Mouse (Mus musculus): ENCODE data around the gene Phf2. TPM values are rescaled to one million over a fixed set of nuclear protein-coding genes. Genes with fewer than 3 reads are reported as not detected.

Gene Phf2
- polyA plus RNA-seq, 1 experiment, result 3.1 TPM

GRCm38 (mm10) chr13:48864673-48865356 lies 6.1 kb downstream of the Phf2 start:
- Histone ChIP-seq H3K9me3 (ENCODE audit: control insufficient read depth, low read length) (no peaks in the 10 kb centered on the region), H3K36me3 (ENCODE audit: control insufficient read depth) (peaks cover 8% of the 10 kb centered on the region), H3K4me1 (ENCODE audit: control insufficient read depth) (peaks cover 32% of the 10 kb centered on the region), H3K4me3 (replicated peaks) (no peak overlapping the region), H3K27me3 (ENCODE audit: control insufficient read depth) (no peaks in the 10 kb centered on the region)
- TF ChIP-seq GATA1 (IDR thresholded peaks at IDR 0.05; ENCODE audit: low read length), result no peak
- no peak for TF ChIP-seq TAL1 (IDR thresholded peaks at IDR 0.05; ENCODE audit: low read length)

- Histone ChIP-seq H3K27me3 (ENCODE audit: control insufficient read depth) (no peaks in the 10 kb centered on the region), H3K4me3 (replicated peaks) (no peak overlapping the region), H3K4me1 (ENCODE audit: control insufficient read depth) (peaks cover 24% of the 10 kb centered on the region), H3K36me3 (ENCODE audit: control insufficient read depth) (peaks cover 12% of the 10 kb centered on the region), H3K9me3 (ENCODE audit: control insufficient read depth, low read length) (no peaks in the 10 kb centered on the region)
- TF ChIP-seq TAL1 (IDR thresholded peaks at IDR 0.05; ENCODE audit: low read length) (no peak), GATA1 (IDR thresholded peaks at IDR 0.05; ENCODE audit: low read length) (no peak)
These were observed 7.4 kb downstream of the Phf2 start for GRCm38 (mm10) chr13:48863556-48863955.

DNA sequence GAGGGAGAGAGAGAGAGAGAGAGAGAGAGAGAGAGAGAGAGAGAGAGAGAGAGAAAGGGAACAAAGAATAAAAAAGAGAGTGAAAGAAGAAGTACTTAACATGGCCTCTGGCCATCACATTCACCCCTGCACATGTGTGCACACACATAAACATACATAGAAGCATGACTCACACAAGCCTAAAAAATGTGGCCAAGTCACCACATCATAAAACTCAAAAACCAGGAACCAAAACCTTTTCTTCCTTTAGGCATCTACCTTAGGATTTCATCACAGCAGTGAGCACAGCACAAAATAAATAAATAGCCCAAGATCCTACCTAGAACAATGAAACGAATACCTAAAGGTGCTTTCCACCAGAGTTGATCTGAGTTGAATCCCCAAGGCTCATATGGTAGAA lies 9.0 kb downstream of the Phf2 start:
- Histone ChIP-seq H3K9me3 (ENCODE audit: control insufficient read depth, low read length) (no peaks in the 10 kb centered on the region), H3K36me3 (ENCODE audit: control insufficient read depth) (peaks cover 18% of the 10 kb centered on the region), H3K4me1 (ENCODE audit: control insufficient read depth) (peaks cover 26% of the 10 kb centered on the region), H3K27me3 (ENCODE audit: control insufficient read depth) (no peaks in the 10 kb centered on the region), H3K4me3 (replicated peaks) (no peak overlapping the region)
- TF ChIP-seq TAL1 (IDR thresholded peaks at IDR 0.05; ENCODE audit: low read length) (no peak), GATA1 (IDR thresholded peaks at IDR 0.05; ENCODE audit: low read length) (no peak)

DNA sequence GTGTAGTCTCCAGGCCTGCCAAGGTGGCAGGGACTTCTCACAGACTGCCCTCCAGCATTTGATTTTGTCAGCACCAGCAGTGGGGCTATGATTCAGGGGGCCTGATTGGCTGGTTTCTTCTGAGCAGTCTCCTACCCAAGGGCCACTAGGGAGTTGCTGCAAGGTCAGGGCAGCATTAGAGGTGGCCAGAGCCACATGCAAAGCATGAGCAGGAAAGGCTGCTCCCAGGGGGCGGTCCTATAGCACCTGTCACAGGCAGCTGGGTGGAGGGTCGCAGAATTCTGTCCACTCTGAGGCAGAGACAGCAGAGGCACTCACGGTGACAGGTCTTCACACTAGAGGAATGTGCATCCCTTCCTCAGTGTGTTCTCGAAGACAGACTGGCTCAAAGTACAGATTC lies 12.1 kb downstream of the Phf2 start:
- TF ChIP-seq GATA1 (IDR thresholded peaks at IDR 0.05; ENCODE audit: low read length), result no peak
- no peak for TF ChIP-seq TAL1 (IDR thresholded peaks at IDR 0.05; ENCODE audit: low read length)
- Histone ChIP-seq H3K4me1 (ENCODE audit: control insufficient read depth) (peaks cover 27% of the 10 kb centered on the region), H3K4me3 (replicated peaks) (no peak overlapping the region), H3K27me3 (ENCODE audit: control insufficient read depth) (no peaks in the 10 kb centered on the region), H3K9me3 (ENCODE audit: control insufficient read depth, low read length) (no peaks in the 10 kb centered on the region), H3K36me3 (ENCODE audit: control insufficient read depth) (peaks cover 17% of the 10 kb centered on the region)

GRCm38 (mm10) chr13:48858054-48858453 lies 12.9 kb downstream of the Phf2 start:
- peaks cover 17% of the 10 kb centered on the region for H3K36me3 ChIP-seq (ENCODE audit: control insufficient read depth)
- H3K4me1 ChIP-seq (ENCODE audit: control insufficient read depth), result peaks cover 29% of the 10 kb centered on the region
- no peaks in the 10 kb centered on the region for H3K27me3 ChIP-seq (ENCODE audit: control insufficient read depth)
- no peak overlapping the region for H3K4me3 ChIP-seq (replicated peaks)
- TF ChIP-seq GATA1 (IDR thresholded peaks at IDR 0.05; ENCODE audit: low read length), result no peak
- no peaks in the 10 kb centered on the region for H3K9me3 ChIP-seq (ENCODE audit: control insufficient read depth, low read length)

GRCm38 (mm10) chr13:48857246-48857932 lies 13.5 kb downstream of the Phf2 start:
- Histone ChIP-seq H3K4me1 (ENCODE audit: control insufficient read depth) (peaks cover 34% of the 10 kb centered on the region), H3K9me3 (ENCODE audit: control insufficient read depth, low read length) (no peaks in the 10 kb centered on the region), H3K4me3 (replicated peaks) (no peak overlapping the region), H3K36me3 (ENCODE audit: control insufficient read depth) (peaks cover 17% of the 10 kb centered on the region), H3K27me3 (ENCODE audit: control insufficient read depth) (no peaks in the 10 kb centered on the region)
- TF ChIP-seq GATA1 (IDR thresholded peaks at IDR 0.05; ENCODE audit: low read length) (no peak), TAL1 (IDR thresholded peaks at IDR 0.05; ENCODE audit: low read length) (no peak)

DNA sequence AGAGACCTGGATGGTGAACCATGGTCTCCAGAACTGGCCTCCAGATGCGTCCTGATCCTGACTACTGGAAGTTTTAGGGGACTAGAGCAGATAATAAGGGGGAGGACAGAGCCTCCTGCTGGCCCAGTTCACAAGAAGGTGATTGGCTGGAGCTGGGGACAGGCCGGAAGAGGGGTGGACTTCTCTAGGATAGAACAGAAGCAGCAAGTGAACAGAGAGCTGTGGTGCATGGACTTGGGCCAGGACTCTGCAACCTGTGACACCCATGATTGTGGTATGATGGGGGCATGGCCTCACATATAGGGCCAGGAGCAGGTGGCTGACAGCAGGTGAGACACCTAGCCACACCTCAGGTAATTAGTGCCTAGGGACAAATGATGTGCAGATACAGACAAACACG lies 17.0 kb downstream of the Phf2 start:
- peaks cover 43% of the 10 kb centered on the region for H3K4me1 ChIP-seq (ENCODE audit: control insufficient read depth)
- no peaks in the 10 kb centered on the region for H3K27me3 ChIP-seq (ENCODE audit: control insufficient read depth)
- no peak overlapping the region for H3K4me3 ChIP-seq (replicated peaks)
- H3K36me3 ChIP-seq (ENCODE audit: control insufficient read depth), result peaks cover 18% of the 10 kb centered on the region
- TF ChIP-seq TAL1 (IDR thresholded peaks at IDR 0.05; ENCODE audit: low read length) (no peak), GATA1 (IDR thresholded peaks at IDR 0.05; ENCODE audit: low read length) (no peak)
- no peaks in the 10 kb centered on the region for H3K9me3 ChIP-seq (ENCODE audit: control insufficient read depth, low read length)

DNA sequence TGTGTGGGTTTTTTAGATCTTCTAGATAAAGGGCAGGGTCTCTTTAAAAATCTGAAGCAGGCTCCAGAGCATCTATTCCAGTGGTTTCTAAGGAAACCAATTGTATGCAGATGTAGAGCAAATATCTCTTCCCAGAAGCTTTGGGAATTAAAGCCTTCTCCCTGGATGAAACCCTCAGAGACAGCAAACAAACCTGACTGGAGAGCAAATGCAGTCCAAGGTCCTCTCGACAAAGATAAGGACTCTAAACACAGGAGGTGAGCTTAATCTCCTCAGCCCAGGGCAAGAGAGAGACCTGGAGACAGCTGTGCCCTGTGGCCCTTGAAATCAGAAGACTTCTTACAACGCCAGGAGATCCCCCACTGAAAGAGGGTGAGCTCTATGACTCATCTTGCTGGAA lies 17.4 kb downstream of the Phf2 start:
- TF ChIP-seq GATA1 (IDR thresholded peaks at IDR 0.05; ENCODE audit: low read length) (no peak), TAL1 (IDR thresholded peaks at IDR 0.05; ENCODE audit: low read length) (no peak)
- peaks cover 38% of the 10 kb centered on the region for H3K4me1 ChIP-seq (ENCODE audit: control insufficient read depth)

GRCm38 (mm10) chr13:48852859-48853258 lies 18.1 kb downstream of the Phf2 start:
- Histone ChIP-seq H3K36me3 (ENCODE audit: control insufficient read depth) (peaks cover 9% of the 10 kb centered on the region), H3K27me3 (ENCODE audit: control insufficient read depth) (no peaks in the 10 kb centered on the region), H3K4me1 (ENCODE audit: control insufficient read depth) (peaks cover 33% of the 10 kb centered on the region), H3K9me3 (ENCODE audit: control insufficient read depth, low read length) (no peaks in the 10 kb centered on the region), H3K4me3 (replicated peaks) (no peak overlapping the region)
- TF ChIP-seq GATA1 (IDR thresholded peaks at IDR 0.05; ENCODE audit: low read length), result no peak
- no peak for TF ChIP-seq TAL1 (IDR thresholded peaks at IDR 0.05; ENCODE audit: low read length)

More for the DNA sequence above, 17.4 kb downstream of the Phf2 start:
- no peaks in the 10 kb centered on the region for H3K27me3 ChIP-seq (ENCODE audit: control insufficient read depth)
- peaks cover 14% of the 10 kb centered on the region for H3K36me3 ChIP-seq (ENCODE audit: control insufficient read depth)
- no peak overlapping the region for H3K4me3 ChIP-seq (replicated peaks)
- H3K9me3 ChIP-seq (ENCODE audit: control insufficient read depth, low read length), result no peaks in the 10 kb centered on the region

Data from erythroblast, embryonic 14.5 days (primary cell).